Mouse (Mus musculus) cerebral cortex, adult 2 months (tissue): Measurements from ENCODE around the gene Irf2bp2.

ENCODE experiments used
- WGBS: fragments of 180-500 bp; shearing (Covaris S2); methylation state at CpG from one replicate; pipeline ENCODE4 v1.1.7; 2018; 5-methylcytosine and 5-hydroxymethylcytosine counted together

Irf2bp2 gene

GRCm38 (mm10) chr8:126586599-126587577 is 6.9 kb downstream of the Irf2bp2 start:
- WGBS = 37% methylated on average over 10 of the region's 10 CpGs

GRCm38 (mm10) chr8:126586101-126586500 is 7.7 kb downstream of the Irf2bp2 start:
- WGBS = 38% methylated on average over 2 of the region's 2 CpGs

- WGBS = 8% methylated on average over 9 of the region's 9 CpGs
These were observed 8.2 kb downstream of the Irf2bp2 start for GRCm38 (mm10) chr8:126585561-126586031.

- WGBS = 16% methylated on average over 5 of the region's 5 CpGs
These were observed 8.9 kb downstream of the Irf2bp2 start for GRCm38 (mm10) chr8:126584844-126585231.

- WGBS = under 1% methylated on average over 67 of the region's 68 CpGs
These were observed 9.6 kb downstream of the Irf2bp2 start for GRCm38 (mm10) chr8:126583971-126584843.

- 5% methylated on average over 13 of the region's 13 CpGs for WGBS
These were observed 10.3 kb downstream of the Irf2bp2 start for GRCm38 (mm10) chr8:126583534-126583933.

- WGBS = 20% methylated on average over 2 of the region's 2 CpGs
These were observed 10.8 kb downstream of the Irf2bp2 start for GRCm38 (mm10) chr8:126583018-126583417.

- 43% methylated on average over 6 of the region's 6 CpGs for WGBS
These were observed 11.3 kb downstream of the Irf2bp2 start for GRCm38 (mm10) chr8:126582509-126582908.

GRCm38 (mm10) chr8:126581662-126582061 is 12.1 kb downstream of the Irf2bp2 start:
- 96% methylated on average over 6 of the region's 6 CpGs for WGBS

- WGBS = 79% methylated on average over 4 of the region's 4 CpGs
These were observed 13.0 kb downstream of the Irf2bp2 start for GRCm38 (mm10) chr8:126580826-126581225.

- 95% methylated on average over 1 of the region's 1 CpGs for WGBS
These were observed 13.7 kb downstream of the Irf2bp2 start for GRCm38 (mm10) chr8:126580086-126580485.

- 92% methylated on average over 3 of the region's 3 CpGs for WGBS
These were observed 15.1 kb downstream of the Irf2bp2 start for GRCm38 (mm10) chr8:126578641-126579040.

- 96% methylated on average over 8 of the region's 8 CpGs for WGBS
These were observed 16.9 kb downstream of the Irf2bp2 start for GRCm38 (mm10) chr8:126576919-126577318.

GRCm38 (mm10) chr8:126574882-126575637 is 18.7 kb downstream of the Irf2bp2 start:
- WGBS = 85% methylated on average over 16 of the region's 16 CpGs

GRCm38 (mm10) chr8:126573878-126574277 is 19.9 kb downstream of the Irf2bp2 start:
- 98% methylated on average over 4 of the region's 4 CpGs for WGBS

GRCm38 (mm10) chr8:126573079-126573694 is 20.6 kb downstream of the Irf2bp2 start:
- WGBS = 88% methylated on average over 6 of the region's 6 CpGs

- WGBS = 74% methylated on average over 15 of the region's 15 CpGs
These were observed 22.6 kb downstream of the Irf2bp2 start for GRCm38 (mm10) chr8:126571065-126571660.

- 68% methylated on average over 9 of the region's 9 CpGs for WGBS
These were observed 23.2 kb downstream of the Irf2bp2 start for GRCm38 (mm10) chr8:126570521-126571040.

GRCm38 (mm10) chr8:126570046-126570445 is 23.7 kb downstream of the Irf2bp2 start:
- 42% methylated on average over 3 of the region's 3 CpGs for WGBS

GRCm38 (mm10) chr8:126569638-126570037 is 24.1 kb downstream of the Irf2bp2 start:
- WGBS = 62% methylated on average over 1 of the region's 1 CpGs
